Mouse (Mus musculus): ENCODE results near the gene Vmn2r65. TPM values are rescaled to one million over a fixed set of nuclear protein-coding genes. Genes with fewer than 3 reads are reported as not detected.

Gene Vmn2r65
- total RNA-seq (2017), result not detected in 2 replicates

DNA sequence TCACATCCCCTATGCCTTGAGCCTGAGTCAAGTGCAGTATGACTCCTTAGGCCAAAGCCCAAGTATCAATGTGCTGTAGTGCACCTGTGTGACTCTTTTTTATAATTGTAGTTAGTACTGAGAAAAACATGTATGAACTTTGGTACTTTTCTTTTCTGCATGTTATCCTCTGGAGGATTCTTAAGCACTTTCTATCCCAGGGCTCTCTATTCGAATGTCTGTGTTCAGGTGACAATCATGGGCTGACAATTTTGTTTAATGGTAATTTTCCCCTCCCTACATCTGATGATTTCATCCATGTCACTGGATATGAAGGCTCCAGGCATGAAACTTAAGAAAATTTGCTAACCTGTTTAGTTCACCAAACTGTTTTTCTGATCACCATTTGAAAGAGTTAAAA, at the start of gene Vmn2r65:
TSS of gene Vmn2r65 (minus strand) at position 101 of the 400 bp plus-strand sequence.
- no peak for ATAC-seq (replicated peaks in 1 of 2; ENCODE audit: insufficient read depth in 1 of 2, low FRiP score in 2 of 2, low TSS enrichment in 1 of 2, low read depth in 1 of 2, poor library complexity in 2 of 2, severe bottlenecking in 2 of 2)

DNA sequence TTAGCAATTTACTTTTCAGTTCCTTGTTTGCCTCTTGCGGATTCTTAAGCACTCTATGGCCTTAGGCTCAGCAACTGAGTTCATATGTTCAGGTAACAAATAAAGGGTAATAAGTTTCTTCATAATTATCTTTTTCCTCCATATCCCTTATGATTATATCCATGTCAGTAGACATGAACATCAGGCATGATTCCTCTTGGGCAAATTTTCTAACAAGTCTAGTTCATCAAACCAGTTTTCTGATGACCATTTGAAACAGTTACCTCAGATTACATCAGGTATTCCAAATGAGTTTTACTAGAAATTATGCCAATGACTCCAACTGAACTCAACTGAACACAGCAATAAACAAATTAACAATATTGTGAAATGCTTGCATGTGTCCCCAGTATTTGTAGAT, 48.3 kb upstream of the Vmn2r65 start, which contains the start of gene Vmn2r66:
TSS of gene Vmn2r66 (minus strand) at position 101 of the 400 bp plus-strand sequence.
- no peak for ATAC-seq (replicated peaks in 1 of 2; ENCODE audit: insufficient read depth in 1 of 2, low FRiP score in 2 of 2, low TSS enrichment in 1 of 2, low read depth in 1 of 2, poor library complexity in 2 of 2, severe bottlenecking in 2 of 2)

DNA sequence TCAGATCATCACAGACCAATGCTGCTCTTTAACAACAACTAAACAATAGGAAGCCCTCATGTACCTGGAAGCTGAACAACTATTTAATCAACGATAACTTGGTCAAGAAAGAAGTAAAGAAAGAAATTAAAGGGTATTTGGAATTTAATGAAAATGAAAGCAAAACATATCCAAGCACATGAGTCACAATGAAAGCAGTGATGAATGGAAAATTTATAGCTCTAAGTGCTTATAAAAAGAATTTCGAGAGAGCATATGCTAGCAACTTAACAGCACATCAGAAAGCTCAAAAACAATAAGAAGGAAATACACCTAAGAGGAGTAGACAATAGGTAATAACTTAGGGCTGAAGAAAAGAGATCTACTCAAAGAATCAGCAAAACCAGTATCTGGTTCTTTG, 32.8 kb upstream of the Vmn2r65 start:
- ATAC-seq (replicated peaks in 1 of 2; ENCODE audit: insufficient read depth in 1 of 2, low FRiP score in 2 of 2, low TSS enrichment in 1 of 2, low read depth in 1 of 2, poor library complexity in 2 of 2, severe bottlenecking in 2 of 2), result no peak

Other genes with a start within 250 kb of the Vmn2r65 start
- not detected in 2 replicates for gene Olfr291, start 110.6 kb downstream of the Vmn2r65 start, total RNA-seq (2017)
- gene Vmn2r66, start 48.2 kb upstream of the Vmn2r65 start, total RNA-seq (2017), result not detected in 2 replicates
- gene Vmn2r67, start 191.9 kb upstream of the Vmn2r65 start, total RNA-seq (2017), result not detected in 2 replicates